Mouse (Mus musculus): ENCODE measurements around the gene St3gal2. TPM values are rescaled to one million over a fixed set of nuclear protein-coding genes. Genes with fewer than 3 reads are reported as not detected.
"Not testable (repeated sequence)": the region's sequence is repeated elsewhere in the genome, so short reads cannot be mapped to it uniquely, and the experiment has no call there.

Gene St3gal2
- polyA plus RNA-seq, 1 experiment = 29.4 TPM

GRCm38 (mm10) chr8:110941453-110941948 lies 21.8 kb downstream of the St3gal2 start:
- Histone ChIP-seq H3K4me3 (replicated peaks; ENCODE audit: control insufficient read depth, low read depth, low read length) (no peak overlapping the region), H3K27ac (ENCODE audit: control insufficient read depth, insufficient read depth, low read depth, low read length, poor library complexity) (no peak overlapping the region), H3K4me1 (ENCODE audit: control insufficient read depth, insufficient read depth, low read length) (peaks cover 7% of the 10 kb centered on the region)
- TF ChIP-seq CTCF (IDR thresholded peaks at IDR 0.05; ENCODE audit: control insufficient read depth, insufficient read depth, low read length) (no peak), POLR2A (IDR thresholded peaks at IDR 0.05; ENCODE audit: borderline replicate concordance, control insufficient read depth, low read depth, low read length) (no peak)
- 64% methylated on average over 10 of the region's 10 CpGs for WGBS

- Histone ChIP-seq H3K4me1 (ENCODE audit: control insufficient read depth, insufficient read depth, low read length) (peaks cover 6% of the 10 kb centered on the region; the same call in 1 of the 2 replicates), H3K4me3 (replicated peaks; ENCODE audit: control insufficient read depth, low read depth, low read length) (no peak overlapping the region), H3K27ac (ENCODE audit: control insufficient read depth, insufficient read depth, low read depth, low read length, poor library complexity) (peak overlapping the region; percentile 47)
- TF ChIP-seq POLR2A (IDR thresholded peaks at IDR 0.05; ENCODE audit: borderline replicate concordance, control insufficient read depth, low read depth, low read length) (no peak), CTCF (IDR thresholded peaks at IDR 0.05; ENCODE audit: control insufficient read depth, insufficient read depth, low read length) (no peak)
- 11% methylated on average over 7 of the region's 7 CpGs for WGBS
Measured at GRCm38 (mm10) chr8:110944276-110944876, 24.7 kb downstream of the St3gal2 start.

- Histone ChIP-seq H3K27ac (ENCODE audit: control insufficient read depth, insufficient read depth, low read depth, low read length, poor library complexity) (no peak overlapping the region), H3K4me3 (replicated peaks; ENCODE audit: control insufficient read depth, low read depth, low read length) (no peak overlapping the region), H3K4me1 (ENCODE audit: control insufficient read depth, insufficient read depth, low read length) (peaks cover 6% of the 10 kb centered on the region; the same call in 1 of the 2 replicates)
- WGBS = 36% methylated on average over 4 of the region's 4 CpGs
- TF ChIP-seq CTCF (IDR thresholded peaks at IDR 0.05; ENCODE audit: control insufficient read depth, insufficient read depth, low read length) (no peak), POLR2A (IDR thresholded peaks at IDR 0.05; ENCODE audit: borderline replicate concordance, control insufficient read depth, low read depth, low read length) (no peak)
Measured at GRCm38 (mm10) chr8:110945716-110946115, 26.0 kb downstream of the St3gal2 start.

GRCm38 (mm10) chr8:110950065-110950484 lies 30.4 kb downstream of the St3gal2 start:
- H3K4me3 ChIP-seq (replicated peaks; ENCODE audit: control insufficient read depth, low read depth, low read length) = peak overlapping the region; percentile 1
- H3K27ac ChIP-seq (ENCODE audit: control insufficient read depth, insufficient read depth, low read depth, low read length, poor library complexity) = no peak overlapping the region; the same call in 1 of the 2 replicates
- WGBS = 58% methylated on average over 17 of the region's 17 CpGs
- no peak for TF ChIP-seq POLR2A (IDR thresholded peaks at IDR 0.05; ENCODE audit: borderline replicate concordance, control insufficient read depth, low read depth, low read length)
- no peak for TF ChIP-seq CTCF (IDR thresholded peaks at IDR 0.05; ENCODE audit: control insufficient read depth, insufficient read depth, low read length)
- no peaks in the 10 kb centered on the region; the same call in 1 of the 2 replicates for H3K4me1 ChIP-seq (ENCODE audit: control insufficient read depth, insufficient read depth, low read length)

GRCm38 (mm10) chr8:110954776-110955175 lies 35.1 kb downstream of the St3gal2 start:
- Histone ChIP-seq H3K4me3 (replicated peaks; ENCODE audit: control insufficient read depth, low read depth, low read length) (no peak overlapping the region), H3K27ac (ENCODE audit: control insufficient read depth, insufficient read depth, low read depth, low read length, poor library complexity) (peak overlapping the region; percentile 29; the same call in 1 of the 2 replicates), H3K4me1 (ENCODE audit: control insufficient read depth, insufficient read depth, low read length) (no peaks in the 10 kb centered on the region; the same call in 1 of the 2 replicates)
- TF ChIP-seq CTCF (IDR thresholded peaks at IDR 0.05; ENCODE audit: control insufficient read depth, insufficient read depth, low read length) (no peak), POLR2A (IDR thresholded peaks at IDR 0.05; ENCODE audit: borderline replicate concordance, control insufficient read depth, low read depth, low read length) (no peak)
- 31% methylated on average over 8 of the region's 8 CpGs for WGBS

GRCm38 (mm10) chr8:110956619-110957450 lies 37.1 kb downstream of the St3gal2 start:
- TF ChIP-seq CTCF (IDR thresholded peaks at IDR 0.05; ENCODE audit: control insufficient read depth, insufficient read depth, low read length) = no peak
- no peak for TF ChIP-seq POLR2A (IDR thresholded peaks at IDR 0.05; ENCODE audit: borderline replicate concordance, control insufficient read depth, low read depth, low read length)
- 93% methylated on average over 15 of the region's 15 CpGs for WGBS

GRCm38 (mm10) chr8:110957471-110957870 lies 37.7 kb downstream of the St3gal2 start:
- Histone ChIP-seq H3K4me3 (replicated peaks; ENCODE audit: control insufficient read depth, low read depth, low read length) (no peak overlapping the region), H3K4me1 (ENCODE audit: control insufficient read depth, insufficient read depth, low read length) (no peaks in the 10 kb centered on the region; the same call in 1 of the 2 replicates), H3K27ac (ENCODE audit: control insufficient read depth, insufficient read depth, low read depth, low read length, poor library complexity) (no peak overlapping the region)
- 92% methylated on average over 19 of the region's 19 CpGs for WGBS
- TF ChIP-seq POLR2A (IDR thresholded peaks at IDR 0.05; ENCODE audit: borderline replicate concordance, control insufficient read depth, low read depth, low read length) (no peak), CTCF (IDR thresholded peaks at IDR 0.05; ENCODE audit: control insufficient read depth, insufficient read depth, low read length) (no peak)

More at GRCm38 (mm10) chr8:110956619-110957450, 37.1 kb downstream of the St3gal2 start:
- Histone ChIP-seq H3K4me1 (ENCODE audit: control insufficient read depth, insufficient read depth, low read length) (no peaks in the 10 kb centered on the region; the same call in 1 of the 2 replicates), H3K4me3 (replicated peaks; ENCODE audit: control insufficient read depth, low read depth, low read length) (no peak overlapping the region), H3K27ac (ENCODE audit: control insufficient read depth, insufficient read depth, low read depth, low read length, poor library complexity) (no peak overlapping the region; the same call in 1 of the 2 replicates)

GRCm38 (mm10) chr8:110958135-110958534 lies 38.4 kb downstream of the St3gal2 start:
- 94% methylated on average over 5 of the region's 5 CpGs for WGBS

GRCm38 (mm10) chr8:110958553-110958952 lies 38.8 kb downstream of the St3gal2 start:
- not testable (repeated sequence) for H3K4me1 ChIP-seq (ENCODE audit: control insufficient read depth, insufficient read depth, low read length); H3K4me3 ChIP-seq (replicated peaks; ENCODE audit: control insufficient read depth, low read depth, low read length); H3K27ac ChIP-seq (ENCODE audit: control insufficient read depth, insufficient read depth, low read depth, low read length, poor library complexity)
- WGBS = 92% methylated on average over 7 of the region's 7 CpGs

More at GRCm38 (mm10) chr8:110958135-110958534, 38.4 kb downstream of the St3gal2 start:
- Histone ChIP-seq H3K27ac (ENCODE audit: control insufficient read depth, insufficient read depth, low read depth, low read length, poor library complexity) (no peak overlapping the region), H3K4me3 (replicated peaks; ENCODE audit: control insufficient read depth, low read depth, low read length) (no peak overlapping the region), H3K4me1 (ENCODE audit: control insufficient read depth, insufficient read depth, low read length) (no peaks in the 10 kb centered on the region; the same call in 1 of the 2 replicates)
- TF ChIP-seq CTCF (IDR thresholded peaks at IDR 0.05; ENCODE audit: control insufficient read depth, insufficient read depth, low read length) (no peak), POLR2A (IDR thresholded peaks at IDR 0.05; ENCODE audit: borderline replicate concordance, control insufficient read depth, low read depth, low read length) (no peak)

Data from bone marrow, adult 2 months (tissue).